9 mouse cellular contexts compared by ENCODE assay signal in genomic region chr2:73540450-73541162, GRCm38 (mm10). TPM values are rescaled to one million over a fixed set of nuclear protein-coding genes. Genes with fewer than 3 reads are reported as not detected.
DNase-seq lines count a peak whose midpoint lies in the region; ATAC-seq and TF ChIP-seq lines count a peak whose summit lies in the region.
"Had no signal": no experiment of that assay in that cellular context is flagged by ENCODE, and none has a peak within 500 bp of the region (broad histone marks: within the 10 kb centered on the region; RNA-seq: fewer than 3 reads in every experiment).

No protein-coding gene starts in this region.

- no peak overlapping the region for H3K4me2 ChIP-seq in forebrain, embryonic 11.5 days (ENCODE audit: low read depth, low read length, severe bottlenecking)
- peak overlapping the region; percentile 57 for H3K4me2 ChIP-seq in liver, postnatal 0 days (ENCODE audit: low read depth, low read length)
- peak overlapping the region; percentile 44 for H3K4me2 ChIP-seq in stomach, embryonic 16.5 days (ENCODE audit: low read depth, low read length)

- peaks cover 14% of the 10 kb centered on the region; the same call in 1 of the 2 replicates for H3K27me3 ChIP-seq in forebrain, embryonic 10.5 days (ENCODE audit: poor library complexity, severe bottlenecking)
- no peaks in the 10 kb centered on the region for H3K27me3 ChIP-seq in forebrain, embryonic 11.5 days (ENCODE audit: control insufficient read depth, insufficient read depth, low read length)
- no peaks in the 10 kb centered on the region for H3K27me3 ChIP-seq in liver, postnatal 0 days (ENCODE audit: insufficient read depth, low read length)
- H3K27me3 ChIP-seq in stomach, embryonic 16.5 days (ENCODE audit: control insufficient read depth, insufficient read depth, low read length): no peaks in the 10 kb centered on the region

- no peak for TF ChIP-seq EP300 in liver, postnatal 0 days (IDR thresholded peaks at IDR 0.05; ENCODE audit: low read depth)

- no peak for TF ChIP-seq CTCF in liver, postnatal 0 days (IDR thresholded peaks at IDR 0.05; ENCODE audit: low read depth)

- DNase-seq in forebrain, embryonic 10.5 days (ENCODE audit: extremely low spot score, low spot score): no peak
- no peak for DNase-seq in forebrain, embryonic 11.5 days (ENCODE audit: low spot score)
- DNase-seq in A20 (ENCODE audit: low read depth, low spot score): peak; percentile 85
- no peak for DNase-seq in liver, postnatal 0 days
- no peak for DNase-seq in layer of hippocampus, adult 11-12 months (ENCODE audit: low spot score)
- DNase-seq in adrenal gland, postnatal 25 days: no peak

- peak overlapping the region; percentile 27; the same call in 1 of the 2 replicates for H3K4me3 ChIP-seq in forebrain, embryonic 10.5 days
- no peak overlapping the region for H3K4me3 ChIP-seq in forebrain, embryonic 11.5 days (ENCODE audit: low read depth, low read length)
- H3K4me3 ChIP-seq in liver, postnatal 0 days (ENCODE audit: low read depth, low read length): peak overlapping the region; percentile 19
- H3K4me3 ChIP-seq in stomach, embryonic 16.5 days (replicated peaks; ENCODE audit: low read length): peak overlapping the region; percentile 11; the same call in 1 of the 2 replicates

- WGBS in forebrain, embryonic 10.5 days: 42% methylated on average over 16 of the region's 16 CpGs
- WGBS in forebrain, embryonic 11.5 days: 36% methylated on average over 16 of the region's 16 CpGs
- WGBS in liver, postnatal 0 days (ENCODE audit: insufficient replicate concordance): 11% methylated on average over 16 of the region's 16 CpGs
- WGBS in stomach, embryonic 16.5 days: 24% methylated on average over 16 of the region's 16 CpGs

- ATAC-seq in forebrain, embryonic 11.5 days (replicated peaks; ENCODE audit: low FRiP score): no peak
- peak; percentile 72 for ATAC-seq in granulocyte monocyte progenitor cell, adult 5-6 weeks (replicated peaks; ENCODE audit: poor library complexity, severe bottlenecking)
- ATAC-seq in liver, postnatal 0 days: no peak
- no peak for ATAC-seq in stomach, embryonic 16.5 days (ENCODE audit: insufficient read depth, low FRiP score)

- H3K27ac ChIP-seq in forebrain, embryonic 10.5 days: 0 out of 2 replicates have a peak overlapping the region, but pooled peaks have one; percentile 20
- no peak overlapping the region for H3K27ac ChIP-seq in forebrain, embryonic 11.5 days (ENCODE audit: low read depth, low read length)
- H3K27ac ChIP-seq in liver, postnatal 0 days (ENCODE audit: low read depth): no peak overlapping the region
- no peak overlapping the region for H3K27ac ChIP-seq in stomach, embryonic 16.5 days (ENCODE audit: low read length)

- no peaks in the 10 kb centered on the region for H3K36me3 ChIP-seq in forebrain, embryonic 10.5 days (replicated peaks)
- H3K36me3 ChIP-seq in forebrain, embryonic 11.5 days (ENCODE audit: control insufficient read depth, insufficient read depth, low read length): no peaks in the 10 kb centered on the region
- H3K36me3 ChIP-seq in liver, postnatal 0 days (replicated peaks; ENCODE audit: insufficient read depth, low read length): no peaks in the 10 kb centered on the region
- H3K36me3 ChIP-seq in stomach, embryonic 16.5 days (ENCODE audit: control insufficient read depth, insufficient read depth, low read length): no peaks in the 10 kb centered on the region

- H3K9me3 ChIP-seq in forebrain, embryonic 10.5 days: no peaks in the 10 kb centered on the region
- no peaks in the 10 kb centered on the region for H3K9me3 ChIP-seq in forebrain, embryonic 11.5 days (ENCODE audit: control insufficient read depth, low read length)
- H3K9me3 ChIP-seq in liver, postnatal 0 days (ENCODE audit: low read length): no peaks in the 10 kb centered on the region
- no peaks in the 10 kb centered on the region for H3K9me3 ChIP-seq in stomach, embryonic 16.5 days (replicated peaks; ENCODE audit: control insufficient read depth, low read length)

- H3K9ac ChIP-seq in forebrain, embryonic 11.5 days (ENCODE audit: low read length): no peak overlapping the region
- no peak overlapping the region for H3K9ac ChIP-seq in liver, postnatal 0 days (replicated peaks)
- H3K9ac ChIP-seq in stomach, embryonic 16.5 days (ENCODE audit: low read length): peak overlapping the region; percentile 3; the same call in 1 of the 2 replicates

- peaks cover 33% of the 10 kb centered on the region for H3K4me1 ChIP-seq in forebrain, embryonic 10.5 days
- no peaks in the 10 kb centered on the region; the same call in 1 of the 2 replicates for H3K4me1 ChIP-seq in forebrain, embryonic 11.5 days (replicated peaks; ENCODE audit: control insufficient read depth, insufficient read depth, low read length)
- peaks cover 4% of the 10 kb centered on the region; the same call in 1 of the 2 replicates for H3K4me1 ChIP-seq in liver, postnatal 0 days (ENCODE audit: insufficient read depth)
- H3K4me1 ChIP-seq in stomach, embryonic 16.5 days (ENCODE audit: control insufficient read depth, insufficient read depth, low read length): peaks cover 6% of the 10 kb centered on the region; the same call in 1 of the 2 replicates

RNA-seq across cellular contexts. Expression of gene Wipf1, which starts 11.1 kb away (rescaled TPM):
- 7.5 and 8.6 TPM in 2 replicates for polyA plus RNA-seq in forebrain, embryonic 10.5 days (2016; fragmentation: Nextera tagmentation; extraction: Ambion mirVana)
- 8.6 and 10.9 TPM in 2 replicates for polyA plus RNA-seq in forebrain, embryonic 11.5 days (2014; fragmentation: Nextera tagmentation; extraction: Ambion mirVana)
- 34.1 and 36.1 TPM in 2 replicates for total RNA-seq in granulocyte monocyte progenitor cell, adult 5-6 weeks (2014; fragmentation: Nextera tagmentation)
- total RNA-seq in granulocyte monocyte progenitor cell, adult 5-6 weeks (2017): 12.2 and 17.3 TPM in 2 replicates
- 4.3 TPM in 2 replicates for polyA plus RNA-seq in liver, postnatal 0 days (2015; fragmentation: Nextera tagmentation; extraction: Ambion mirVana)
- 5.6 and 7.0 TPM in 2 replicates for polyA plus RNA-seq in stomach, embryonic 16.5 days (2015; fragmentation: Nextera tagmentation; extraction: Ambion mirVana)
- total RNA-seq in adrenal gland, postnatal 25 days (2021): 14.9 and 17.0 TPM in 2 replicates

RNA-seq across cellular contexts. Expression of gene Chrna1, which starts 39.5 kb away (rescaled TPM):
- polyA plus RNA-seq in forebrain, embryonic 10.5 days (2016; fragmentation: Nextera tagmentation; extraction: Ambion mirVana): 0.76 and 1.1 TPM in 2 replicates
- polyA plus RNA-seq in forebrain, embryonic 11.5 days (2014; fragmentation: Nextera tagmentation; extraction: Ambion mirVana): 0.09 and 0.32 TPM in 2 replicates
- not detected in 2 replicates for total RNA-seq in granulocyte monocyte progenitor cell, adult 5-6 weeks (2014; fragmentation: Nextera tagmentation)
- not detected in 2 replicates for total RNA-seq in granulocyte monocyte progenitor cell, adult 5-6 weeks (2017)
- polyA plus RNA-seq in liver, postnatal 0 days (2015; fragmentation: Nextera tagmentation; extraction: Ambion mirVana): 0.06 and 0.18 TPM in 2 replicates
- 0.16 and 1.7 TPM in 2 replicates for polyA plus RNA-seq in stomach, embryonic 16.5 days (2015; fragmentation: Nextera tagmentation; extraction: Ambion mirVana)
- not detected in 2 replicates for total RNA-seq in adrenal gland, postnatal 25 days (2021)
- polyA plus RNA-seq: large intestine, adult 2 months had no signal
